Mouse (Mus musculus) lung, adult 2 months (tissue): ENCODE measurements around the gene Ephb1.

ENCODE experiments used
- CTCF ChIP-seq: fragments of 200-500 bp; IDR thresholded peaks from 2 replicates; pipeline ENCODE4 v1.5.1; 2011; ENCODE audit warnings: mild to moderate bottlenecking, low read length, control low read depth; ENCODE audit not compliant: insufficient read depth
- POLR2A ChIP-seq: fragments of 200-500 bp; IDR thresholded peaks from 2 replicates; pipeline ENCODE4 v1.6.1; 2011; ENCODE audit warnings: low read depth, mild to moderate bottlenecking, control low read depth, low read length, borderline replicate concordance; ENCODE audit errors: extremely low read depth

DNA sequence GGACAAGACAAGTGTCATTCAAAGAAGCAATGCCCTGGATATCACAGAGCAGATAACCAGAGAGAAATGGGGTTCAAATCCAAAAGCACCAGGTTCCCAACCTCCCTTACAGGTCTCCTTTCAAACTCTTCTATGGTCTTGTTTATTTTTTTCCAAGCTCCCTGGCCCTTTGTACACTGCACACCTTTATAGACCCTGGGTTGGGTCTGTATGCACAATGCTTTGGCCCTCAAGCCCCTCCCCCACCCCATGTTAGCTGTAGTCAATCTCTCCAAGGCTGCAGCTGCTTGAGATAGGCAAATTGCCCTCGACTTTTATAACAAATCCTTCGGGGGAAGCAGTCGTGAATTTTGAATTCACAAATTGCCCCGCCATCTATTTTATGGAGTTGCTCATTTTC is 429.7 kb downstream of the Ephb1 start:
- no peak for TF ChIP-seq CTCF
- no peak for TF ChIP-seq POLR2A
